Mouse (Mus musculus) midbrain, embryonic 15.5 days (tissue): ENCODE measurements around the gene Sprr2a2. TPM values are rescaled to one million over a fixed set of nuclear protein-coding genes. Genes with fewer than 3 reads are reported as not detected.
"Not testable (repeated sequence)": the region's sequence is repeated elsewhere in the genome, so short reads cannot be mapped to it uniquely, and the experiment has no call there.

Experiments used
- ATAC-seq: fragments of 200-750 bp; cut with Nextera tagmentation; replicated peaks from 2 replicates; pipeline ENCODE4 v1.8.0; 2017; ENCODE audit warnings: moderate TSS enrichment
- H3K27ac ChIP-seq: fragments of 300-500 bp; sonication (generic); 2 replicates; pipeline ENCODE4 v1.5.1; 2015; ENCODE audit warnings: mild to moderate bottlenecking, inconsistent platforms
- H3K27me3 ChIP-seq: fragments of 300-500 bp; sonication (generic); replicated peaks from 2 replicates; pipeline ENCODE4 v1.6.1; 2015; ENCODE audit warnings: inconsistent platforms
- H3K36me3 ChIP-seq: fragments of 300-500 bp; sonication (generic); replicated peaks from 2 replicates; pipeline ENCODE4 v1.6.1; 2015; ENCODE audit warnings: inconsistent platforms
- H3K4me1 ChIP-seq: fragments of 300-500 bp; sonication (generic); 2 replicates; pipeline ENCODE4 v1.6.1; 2015; ENCODE audit warnings: inconsistent platforms
- H3K4me2 ChIP-seq: fragments of 300-500 bp; sonication (generic); 2 replicates; pipeline ENCODE4 v1.6.1; 2015; ENCODE audit warnings: inconsistent platforms, mild to moderate bottlenecking, moderate library complexity
- H3K4me3 ChIP-seq: fragments of 300-500 bp; sonication (generic); 2 replicates; pipeline ENCODE4 v1.5.1; 2015; ENCODE audit warnings: mild to moderate bottlenecking, inconsistent platforms
- H3K9ac ChIP-seq: fragments of 300-500 bp; sonication (generic); 2 replicates; pipeline ENCODE4 v1.6.1; 2015; ENCODE audit warnings: mild to moderate bottlenecking, inconsistent platforms
- H3K9me3 ChIP-seq: fragments of 300-500 bp; sonication (generic); 2 replicates; pipeline ENCODE4 v1.6.1; 2016; ENCODE audit warnings: inconsistent platforms
- WGBS: fragments of 180-500 bp; shearing (Covaris S2); methylation state at CpG from one replicate; pipeline ENCODE4 v1.1.7; 2015; ENCODE audit warnings: mixed read lengths; 5-methylcytosine and 5-hydroxymethylcytosine counted together
- polyA plus RNA-seq: library from polyadenylated mRNA; unstranded; fragments of >200 nt; fragmentation: Nextera tagmentation; extraction: Ambion mirVana; gene quantifications from 2 replicates; pipeline ENCODE4 v1.2.1, GENCODE M21; 2015

The Sprr2a2 gene
- polyA plus RNA-seq, result not detected in 2 replicates

DNA sequence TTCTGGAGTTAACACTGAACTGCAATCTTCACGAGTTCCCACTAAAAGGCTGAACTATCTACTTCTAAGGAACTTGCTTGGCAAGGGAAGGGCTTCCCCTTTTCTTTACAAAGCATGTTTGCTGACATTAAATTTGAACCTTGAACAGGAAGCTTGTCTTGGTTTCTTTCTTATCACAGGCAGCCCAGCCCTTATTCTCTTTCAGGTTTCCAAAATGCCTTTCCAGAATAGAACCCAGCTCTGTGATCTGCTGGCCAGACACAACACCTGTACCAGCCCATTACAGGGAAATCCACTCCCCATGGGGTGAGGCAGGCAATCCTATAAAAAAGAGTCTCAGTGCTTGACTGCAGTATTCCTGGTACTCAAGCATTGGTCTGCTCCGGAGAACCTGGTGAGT lies at the start of gene Sprr2a2, which contains the start of gene Sprr2a1:
Gene Sprr2a2, plus strand, starts transcription at position 352 of the 400 bp plus-strand sequence.
Gene Sprr2a1, plus strand, starts transcription at position 231 of the 400 bp plus-strand sequence.
- H3K27me3 ChIP-seq, H3K4me2 ChIP-seq, H3K4me3 ChIP-seq, H3K36me3 ChIP-seq, ATAC-seq, H3K9ac ChIP-seq, H3K9me3 ChIP-seq, H3K4me1 ChIP-seq, H3K27ac ChIP-seq: not testable (repeated sequence)
- WGBS, result no CpG with 5 or more reads among the region's 2 CpGs

DNA sequence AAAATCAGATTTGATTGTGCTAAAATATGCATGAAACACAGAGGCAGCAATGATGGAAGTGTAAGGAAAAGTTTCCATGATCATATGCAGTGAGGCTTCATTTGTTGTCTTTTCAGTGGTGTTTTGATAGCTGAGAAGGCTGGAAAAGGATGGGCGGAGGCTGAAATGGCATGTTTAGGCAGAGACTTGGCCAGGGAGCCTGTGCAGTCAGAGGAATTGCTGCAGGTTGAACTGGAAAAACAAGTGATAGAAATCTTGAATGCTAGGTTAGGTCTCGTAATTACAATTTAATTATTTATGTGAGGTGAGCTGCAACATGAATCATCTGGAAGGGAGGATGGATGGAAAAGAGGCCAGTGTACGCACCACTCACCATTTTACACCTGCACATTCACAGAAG lies 45.9 kb upstream of the Sprr2a2 start:
- ATAC-seq, result no peak
- Histone ChIP-seq H3K36me3 (no peaks in the 10 kb centered on the region), H3K4me3 (no peak overlapping the region), H3K9ac (no peak overlapping the region), H3K4me1 (no peaks in the 10 kb centered on the region), H3K4me2 (no peak overlapping the region), H3K27me3 (no peaks in the 10 kb centered on the region), H3K27ac (no peak overlapping the region), H3K9me3 (no peaks in the 10 kb centered on the region)
- 90% methylated on average over 3 of the region's 3 CpGs for WGBS

DNA sequence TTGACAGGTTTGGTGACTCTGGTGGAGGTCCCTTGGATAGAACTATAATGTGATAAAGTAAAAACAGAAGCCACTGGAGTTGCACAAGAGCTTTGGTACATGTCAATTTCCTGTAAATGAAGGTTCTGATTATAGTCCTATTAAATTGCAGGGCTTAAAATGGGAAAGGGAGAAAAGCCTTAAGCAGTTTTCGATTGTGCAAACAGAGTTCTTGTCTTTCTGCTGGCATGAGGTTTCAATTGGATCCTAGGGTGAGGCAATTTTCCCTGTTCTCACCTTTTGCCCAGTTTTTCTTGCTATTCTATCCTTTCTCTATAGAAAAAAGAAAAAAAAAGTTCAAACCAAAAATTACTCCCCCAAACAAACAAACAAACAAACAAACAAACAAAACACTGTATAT lies 38.8 kb upstream of the Sprr2a2 start:
- Histone ChIP-seq H3K36me3 (no peaks in the 10 kb centered on the region), H3K4me2 (no peak overlapping the region), H3K9me3 (no peaks in the 10 kb centered on the region), H3K27ac (no peak overlapping the region), H3K9ac (no peak overlapping the region), H3K4me3 (no peak overlapping the region), H3K27me3 (no peaks in the 10 kb centered on the region), H3K4me1 (no peaks in the 10 kb centered on the region)
- 76% methylated on average over 1 of the region's 1 CpGs for WGBS
- no peak for ATAC-seq

DNA sequence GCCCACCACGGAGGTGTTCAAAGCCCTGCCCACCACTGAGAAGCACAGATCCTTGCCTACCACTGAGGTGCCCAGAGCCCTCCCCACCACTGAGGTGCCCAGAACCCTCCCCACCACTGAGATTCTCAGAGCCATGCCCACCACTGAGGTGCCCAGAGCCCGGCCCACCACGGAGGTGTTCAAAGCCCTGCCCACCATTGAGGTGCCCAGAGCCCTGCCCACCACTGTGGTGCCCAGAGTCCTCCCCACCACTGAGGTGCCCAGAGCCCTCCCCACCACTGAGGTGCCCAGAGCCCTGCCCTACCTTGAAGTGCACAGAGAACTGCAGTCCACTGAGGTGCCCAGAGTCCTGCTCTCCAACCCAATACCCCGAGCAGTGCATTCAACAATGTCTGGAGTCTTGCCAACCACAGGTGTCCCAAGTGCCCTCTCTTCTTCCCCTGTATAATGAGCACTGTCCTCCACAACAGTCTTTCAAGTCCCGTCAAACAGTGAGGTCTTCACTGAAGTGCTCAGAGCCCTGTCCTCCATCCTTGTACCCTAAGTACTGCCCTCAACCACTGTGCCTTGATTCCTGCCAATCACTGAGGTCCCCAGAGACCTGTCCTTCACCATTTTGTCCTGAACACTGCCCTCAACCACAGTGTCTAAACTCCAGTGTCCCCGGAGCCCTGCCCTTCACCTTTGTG lies 20.1 kb upstream of the Sprr2a2 start:
- H3K36me3 ChIP-seq, result no peaks in the 10 kb centered on the region
- WGBS, result 91% methylated on average over 6 of the region's 6 CpGs
- no peaks in the 10 kb centered on the region for H3K4me1 ChIP-seq
- ATAC-seq, result 0 out of 2 replicates have a peak, but pooled peaks have one; percentile 37
- H3K9ac ChIP-seq, result no peak overlapping the region
- H3K4me3 ChIP-seq, result no peak overlapping the region
- no peak overlapping the region for H3K27ac ChIP-seq
- H3K4me2 ChIP-seq, result no peak overlapping the region
- no peaks in the 10 kb centered on the region for H3K27me3 ChIP-seq
- H3K9me3 ChIP-seq, result no peaks in the 10 kb centered on the region

DNA sequence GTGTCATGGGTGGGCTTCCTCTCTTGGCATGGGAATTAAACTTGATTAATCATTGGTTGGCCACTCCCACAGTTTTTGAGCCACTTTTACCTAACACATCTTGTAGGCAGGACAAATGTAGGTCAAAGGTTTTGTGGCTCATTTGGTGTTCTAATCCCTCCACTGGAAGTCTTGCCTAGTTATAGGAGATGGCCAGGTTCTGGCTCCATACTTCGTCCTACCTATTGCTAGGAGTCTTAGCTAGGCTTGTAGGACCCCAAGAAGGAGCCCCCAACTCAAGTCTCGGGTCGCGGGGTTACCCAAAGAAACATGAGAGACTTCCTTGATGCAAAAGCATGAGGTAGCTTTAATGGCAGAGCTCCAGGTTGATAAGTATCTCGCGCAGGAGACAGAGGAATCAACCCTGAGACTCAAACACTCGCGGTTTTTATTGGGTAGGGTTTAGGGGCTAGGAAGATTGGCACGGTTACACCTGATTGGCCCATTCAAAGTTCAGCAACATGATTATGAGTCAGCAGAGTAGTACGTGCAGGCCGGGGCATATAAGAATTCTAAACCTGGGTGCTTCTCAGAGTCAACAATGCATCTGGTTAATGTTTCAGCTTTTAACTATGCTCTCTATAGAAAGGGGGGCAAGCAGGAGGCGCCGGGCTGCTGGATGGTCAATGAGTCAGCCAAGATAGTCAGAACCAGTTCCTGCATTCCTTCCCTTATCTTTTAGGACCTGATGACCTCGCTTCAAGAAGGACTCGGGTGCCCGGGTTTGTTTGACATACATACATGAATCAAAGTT lies 4.4 kb upstream of the Sprr2a2 start:
- not testable (repeated sequence) for ATAC-seq, H3K27me3 ChIP-seq, H3K4me3 ChIP-seq, H3K9me3 ChIP-seq, H3K36me3 ChIP-seq, H3K4me1 ChIP-seq, H3K9ac ChIP-seq, H3K4me2 ChIP-seq, H3K27ac ChIP-seq
- WGBS, result no CpG with 5 or more reads among the region's 16 CpGs

DNA sequence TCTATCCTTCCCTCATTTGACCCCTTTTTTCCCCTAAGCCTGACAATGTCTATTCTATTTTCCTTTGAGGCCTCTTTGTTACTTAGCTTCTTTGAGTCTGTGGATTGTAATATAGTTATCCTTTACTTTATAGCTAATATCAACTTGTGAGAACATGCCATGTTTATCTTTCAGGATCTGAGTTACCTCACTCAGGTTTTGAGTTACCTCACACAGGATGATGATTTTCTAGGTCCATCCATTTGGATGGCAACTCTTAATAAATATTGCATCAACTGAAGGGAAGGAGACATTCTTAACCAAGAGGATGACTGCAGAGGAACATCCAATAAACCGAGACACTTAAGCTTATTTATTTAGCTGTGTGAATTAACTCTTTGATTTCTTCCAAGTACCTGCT lies 3.7 kb upstream of the Sprr2a2 start:
- not testable (repeated sequence) for H3K36me3 ChIP-seq, ATAC-seq

DNA sequence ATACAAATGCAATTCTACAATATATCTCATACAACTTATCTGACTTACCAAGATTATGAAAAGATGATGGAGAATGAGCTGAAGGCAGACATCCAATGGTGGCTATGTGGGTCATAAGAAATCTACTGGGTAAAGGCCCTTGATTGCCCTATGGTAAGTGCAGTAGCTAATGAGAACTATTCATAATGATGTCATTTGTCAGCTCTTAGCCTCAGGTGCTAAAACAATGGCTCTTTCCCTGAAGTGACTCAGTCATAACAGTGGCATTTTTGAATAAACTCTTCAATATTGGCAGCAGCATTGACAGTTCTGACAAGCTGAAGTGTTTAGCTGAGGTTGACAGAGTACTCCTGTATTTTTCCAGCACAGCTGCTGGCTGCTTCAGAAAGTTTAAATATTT lies 2.1 kb upstream of the Sprr2a2 start:
- peak; percentile 54; the same call in 1 of the 2 replicates for ATAC-seq
- not testable (repeated sequence) for H3K9ac ChIP-seq, H3K4me1 ChIP-seq, H3K27ac ChIP-seq, H3K36me3 ChIP-seq, H3K27me3 ChIP-seq, H3K4me2 ChIP-seq, H3K9me3 ChIP-seq, H3K4me3 ChIP-seq

More for the DNA sequence above, 3.7 kb upstream of the Sprr2a2 start:
- not testable (repeated sequence) for H3K9ac ChIP-seq, H3K4me1 ChIP-seq, H3K27ac ChIP-seq, H3K4me2 ChIP-seq, H3K9me3 ChIP-seq, H3K4me3 ChIP-seq, H3K27me3 ChIP-seq
- WGBS, result no CpG with 5 or more reads among the region's 1 CpGs

DNA sequence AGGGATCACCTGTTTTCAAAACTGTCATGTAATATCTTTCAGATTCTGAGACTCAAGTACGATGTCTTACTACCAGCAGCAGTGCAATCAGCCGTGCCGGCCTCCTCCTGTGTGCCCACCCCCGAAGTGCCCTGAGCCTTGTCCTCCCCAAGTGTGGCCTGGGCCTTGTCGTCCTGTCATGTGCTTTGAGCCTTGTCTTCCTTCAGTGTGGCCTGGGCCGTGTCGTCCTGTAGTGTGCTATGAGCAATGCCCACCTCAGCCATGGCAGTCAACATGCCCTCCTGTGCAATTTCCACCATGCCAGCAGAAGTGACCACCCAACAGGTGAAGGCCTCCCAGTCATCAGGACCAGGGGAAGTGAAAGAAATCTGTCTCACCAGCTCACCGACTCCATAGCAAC lies 3.3 kb downstream of the Sprr2a2 start:
- not testable (repeated sequence) for H3K27me3 ChIP-seq, H3K27ac ChIP-seq, ATAC-seq, H3K4me3 ChIP-seq, H3K4me2 ChIP-seq, H3K4me1 ChIP-seq, H3K36me3 ChIP-seq, H3K9ac ChIP-seq, H3K9me3 ChIP-seq
- WGBS, result no CpG with 5 or more reads among the region's 8 CpGs

DNA sequence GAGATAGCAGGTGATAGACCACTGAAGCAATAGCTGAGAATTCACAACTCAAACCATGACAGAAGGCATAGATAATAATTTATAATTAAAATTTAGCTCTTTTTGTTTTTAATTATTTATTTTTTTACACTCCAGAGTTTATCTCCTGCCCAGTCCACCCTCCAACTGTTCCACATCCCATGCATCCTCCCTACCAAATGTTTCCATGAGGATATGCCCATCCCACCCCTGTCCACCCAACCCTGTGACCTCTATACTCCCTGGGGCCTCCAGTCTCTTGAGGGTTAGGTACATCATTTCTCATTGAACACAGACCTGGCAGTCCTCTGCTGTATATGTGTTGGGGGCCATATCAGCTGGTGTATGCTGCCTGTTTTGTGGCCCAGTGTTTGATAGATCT lies 8.0 kb downstream of the Sprr2a2 start:
- H3K36me3 ChIP-seq, H3K9me3 ChIP-seq, H3K27ac ChIP-seq, H3K9ac ChIP-seq, H3K27me3 ChIP-seq, H3K4me1 ChIP-seq, H3K4me2 ChIP-seq, H3K4me3 ChIP-seq: not testable (repeated sequence)
- ATAC-seq, result peak; percentile 62

DNA sequence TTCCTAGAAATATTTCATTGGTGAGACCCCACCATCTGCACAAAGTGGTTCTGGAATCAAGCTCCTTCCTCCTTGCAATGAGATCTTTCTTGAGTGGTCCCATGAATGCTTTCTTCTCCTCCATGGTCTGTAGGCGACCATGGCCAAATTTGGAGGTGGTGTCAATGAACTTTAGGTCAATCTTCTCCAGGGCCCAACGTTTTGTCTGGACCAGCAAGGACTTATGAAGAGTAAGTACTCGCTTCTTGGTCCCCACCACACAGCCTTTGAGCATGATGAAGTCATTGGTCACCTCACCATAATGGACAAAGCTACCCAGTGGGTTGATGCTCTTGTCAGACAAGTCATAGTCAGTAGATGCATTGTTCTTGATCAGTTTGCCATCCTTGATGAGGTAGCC lies 11.7 kb downstream of the Sprr2a2 start:
- H3K36me3 ChIP-seq, H3K4me2 ChIP-seq, H3K9me3 ChIP-seq, H3K9ac ChIP-seq, H3K27me3 ChIP-seq, ATAC-seq, H3K4me1 ChIP-seq, H3K27ac ChIP-seq, H3K4me3 ChIP-seq: not testable (repeated sequence)
- 75% methylated on average over 3 of the region's 3 CpGs for WGBS

DNA sequence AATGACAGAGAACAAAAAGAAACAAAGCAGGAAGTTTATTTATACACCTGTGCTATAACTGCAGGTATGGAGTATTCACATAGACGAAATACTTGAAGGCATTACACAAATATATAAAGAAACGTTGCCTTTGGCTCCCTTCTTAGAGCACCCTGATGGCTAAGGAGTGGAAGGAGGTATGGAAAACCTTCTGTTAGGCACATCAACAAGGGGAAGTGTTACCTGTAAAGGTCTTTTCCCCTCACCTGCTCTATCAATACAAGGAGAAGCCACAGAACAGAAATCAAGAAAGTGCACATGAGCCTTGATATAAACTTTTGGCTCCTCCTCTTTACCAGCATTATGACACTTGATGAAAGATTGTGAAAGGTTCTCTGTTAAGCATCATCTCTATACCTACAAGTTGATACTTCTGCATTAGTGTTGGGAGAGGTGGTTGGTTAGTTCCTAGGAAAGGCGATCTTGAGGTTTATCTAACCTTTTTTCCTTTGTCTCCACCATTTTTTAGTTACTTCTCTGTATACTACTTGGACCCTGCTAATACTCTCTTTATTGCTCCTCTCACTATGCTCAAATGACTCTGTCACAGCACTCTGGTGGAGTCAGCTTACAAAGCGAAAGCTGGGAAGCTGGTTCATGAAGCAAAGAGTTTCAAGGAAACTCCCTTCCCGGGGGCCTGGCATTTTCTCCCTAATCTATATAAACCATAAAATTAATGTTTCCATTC lies 20.9 kb downstream of the Sprr2a2 start:
- not testable (repeated sequence) for H3K4me3 ChIP-seq, H3K9ac ChIP-seq, H3K36me3 ChIP-seq, H3K27ac ChIP-seq, ATAC-seq, H3K9me3 ChIP-seq, H3K4me2 ChIP-seq, H3K4me1 ChIP-seq, H3K27me3 ChIP-seq
- WGBS, result no CpG with 5 or more reads among the region's 5 CpGs

DNA sequence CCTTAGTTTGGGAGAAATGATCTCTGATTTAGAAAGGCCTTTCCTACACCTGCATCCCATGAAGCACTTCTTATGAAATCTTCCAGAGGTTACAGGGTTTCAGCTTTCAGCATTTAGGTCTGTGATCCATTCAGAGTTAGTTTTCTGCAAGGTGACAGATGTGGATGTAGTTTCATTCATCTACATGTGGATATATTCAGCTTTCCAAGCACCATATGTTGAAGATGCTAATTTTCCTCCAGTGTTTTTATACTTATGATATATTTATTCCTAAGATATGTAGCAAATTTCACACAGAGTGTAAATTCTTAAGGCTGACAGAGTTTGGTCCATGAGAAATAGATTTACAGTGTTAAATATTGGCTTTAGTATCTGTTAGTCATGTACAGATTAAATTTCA lies 23.0 kb downstream of the Sprr2a2 start:
- H3K36me3 ChIP-seq, H3K4me1 ChIP-seq, H3K4me3 ChIP-seq, H3K27me3 ChIP-seq, H3K27ac ChIP-seq, H3K9ac ChIP-seq, ATAC-seq, H3K9me3 ChIP-seq, H3K4me2 ChIP-seq: not testable (repeated sequence)
